Mouse (Mus musculus) thymus, adult 18-20 months (tissue): ENCODE data around the gene Cldn9.

Experiments
- DNase-seq, 2 experiments: peaks; one replicate each; pipeline ENCODE4 v3.0.0; 2022; ENCODE audit warnings: mixed read lengths in 2 of 2

Cldn9 gene

GRCm38 (mm10) chr17:23679127-23679835 is 4.5 kb downstream of the Cldn9 start, which contains the start of gene Cldn6:
Gene Cldn6 (plus strand): TSS chr17:23679249.
- no peak for DNase-seq

- peak; percentile 82 to 83 for DNase-seq
Measured at GRCm38 (mm10) chr17:23677236-23677679, 6.6 kb downstream of the Cldn9 start, which contains the start of gene Tnfrsf12a. Gene Tnfrsf12a (minus strand): TSS chr17:23677468.

GRCm38 (mm10) chr17:23676473-23677031 is 7.3 kb downstream of the Cldn9 start:
- peak in 1 of 2 experiments; percentile 33 for DNase-seq

- peak in 1 of 2 experiments; percentile 29 for DNase-seq
Measured at GRCm38 (mm10) chr17:23675564-23676281, 8.1 kb downstream of the Cldn9 start.

- no peak for DNase-seq
Measured at GRCm38 (mm10) chr17:23675127-23675526, 8.7 kb downstream of the Cldn9 start.

- no peak for DNase-seq
Measured at GRCm38 (mm10) chr17:23674271-23674952, 9.4 kb downstream of the Cldn9 start.

- peak; percentile 87 to 93 for DNase-seq
Measured at GRCm38 (mm10) chr17:23673424-23674073, 10.3 kb downstream of the Cldn9 start, which contains the start of the genes Hcfc1r1 and Thoc6. Gene Hcfc1r1 (plus strand): TSS chr17:23673596. Gene Thoc6 (minus strand): TSS chr17:23673882.

GRCm38 (mm10) chr17:23672761-23673160 is 11.1 kb downstream of the Cldn9 start:
- DNase-seq, result no peak

GRCm38 (mm10) chr17:23671519-23671918 is 12.3 kb downstream of the Cldn9 start:
- no peak for DNase-seq

- no peak for DNase-seq
Measured at GRCm38 (mm10) chr17:23670516-23671074, 13.2 kb downstream of the Cldn9 start.

- no peak for DNase-seq
Measured at GRCm38 (mm10) chr17:23665511-23665910, 18.3 kb downstream of the Cldn9 start.

- DNase-seq, result no peak
Measured at GRCm38 (mm10) chr17:23664556-23665021, 19.2 kb downstream of the Cldn9 start.

- DNase-seq, result no peak
Measured at GRCm38 (mm10) chr17:23661526-23661925, 22.3 kb downstream of the Cldn9 start.

GRCm38 (mm10) chr17:23660876-23661200 is 23.0 kb downstream of the Cldn9 start:
- DNase-seq, result no peak

GRCm38 (mm10) chr17:23660117-23660875 is 23.5 kb downstream of the Cldn9 start, which contains the start of gene Bicdl2:
Gene Bicdl2 (plus strand): TSS chr17:23660506.
- no peak for DNase-seq

- DNase-seq, result no peak
Measured at GRCm38 (mm10) chr17:23658450-23658849, 25.4 kb downstream of the Cldn9 start.

GRCm38 (mm10) chr17:23654410-23654809 is 29.4 kb downstream of the Cldn9 start:
- DNase-seq, result no peak

GRCm38 (mm10) chr17:23654001-23654400 is 29.8 kb downstream of the Cldn9 start:
- DNase-seq, result no peak

GRCm38 (mm10) chr17:23653324-23653723 is 30.5 kb downstream of the Cldn9 start:
- DNase-seq, result no peak

- DNase-seq, result no peak
Measured at GRCm38 (mm10) chr17:23651363-23651762, 32.5 kb downstream of the Cldn9 start.

- DNase-seq, result no peak
Measured at GRCm38 (mm10) chr17:23645894-23646293, 37.9 kb downstream of the Cldn9 start.
